Mouse (Mus musculus) liver, postnatal 0 days (tissue): ENCODE measurements around the gene Defb33. TPM values are rescaled to one million over a fixed set of nuclear protein-coding genes. Genes with fewer than 3 reads are reported as not detected.

Source experiments
- ATAC-seq: fragments of 200-750 bp; cut with Nextera tagmentation; 2 replicates; pipeline ENCODE4 v1.8.0; 2017; ENCODE audit warnings: mild to moderate bottlenecking, moderate library complexity
- DNase-seq: peaks from one replicate; pipeline ENCODE4 v3.0.0-alpha.2; 2016
- H3K27ac ChIP-seq: fragments of 300-500 bp; sonication (generic); 2 replicates; pipeline ENCODE4 v1.5.1; 2014; ENCODE audit warnings: antibody characterized with exemption, moderate library complexity, mild to moderate bottlenecking, low read depth
- H3K27me3 ChIP-seq: fragments of 300-500 bp; sonication (generic); 2 replicates; pipeline ENCODE4 v1.6.1; 2014; ENCODE audit warnings: low read length, control low read depth, mixed read lengths; ENCODE audit not compliant: insufficient read depth
- H3K36me3 ChIP-seq: fragments of 300-500 bp; sonication (generic); replicated peaks from 2 replicates; pipeline ENCODE4 v1.6.1; 2014; ENCODE audit warnings: mild to moderate bottlenecking, control low read depth, low read length, moderate library complexity, mixed read lengths; ENCODE audit not compliant: insufficient read depth
- H3K4me1 ChIP-seq: fragments of 300-500 bp; sonication (generic); 2 replicates; pipeline ENCODE4 v1.6.1; 2014; ENCODE audit warnings: antibody characterized with exemption, mild to moderate bottlenecking, control low read depth; ENCODE audit not compliant: insufficient read depth
- H3K4me2 ChIP-seq: fragments of 300-500 bp; sonication (generic); 2 replicates; pipeline ENCODE4 v1.6.1; 2014; ENCODE audit warnings: low read depth, mild to moderate bottlenecking, low read length, moderate library complexity, mixed read lengths
- H3K4me3 ChIP-seq: fragments of 300-500 bp; sonication (generic); 2 replicates; pipeline ENCODE4 v1.5.1; 2014; ENCODE audit warnings: low read depth, low read length
- H3K9ac ChIP-seq: fragments of 300-500 bp; sonication (generic); replicated peaks from 2 replicates; pipeline ENCODE4 v1.6.1; 2014; ENCODE audit warnings: mild to moderate bottlenecking, moderate library complexity
- H3K9me3 ChIP-seq: fragments of 300-500 bp; sonication (generic); 2 replicates; pipeline ENCODE4 v1.6.1; 2016; ENCODE audit warnings: mild to moderate bottlenecking, control low read depth, low read length, mixed read lengths
- CTCF ChIP-seq: sonication (generic); IDR thresholded peaks from 2 replicates; pipeline ENCODE4 v1.5.1; 2016; ENCODE audit warnings: antibody characterized with exemption, low read depth
- EP300 ChIP-seq: IDR thresholded peaks from 2 replicates; pipeline ENCODE4 v1.6.1; 2016; ENCODE audit warnings: antibody characterized with exemption, low read depth, mild to moderate bottlenecking
- WGBS: fragments of 180-500 bp; shearing (Covaris S2); extraction: QIAGEN DNeasy Blood & Tissue Kit; methylation state at CpG from one replicate; pipeline ENCODE4 v1.1.7; 2014; ENCODE audit not compliant: insufficient replicate concordance; 5-methylcytosine and 5-hydroxymethylcytosine counted together
- polyA plus RNA-seq: library from polyadenylated mRNA; unstranded; fragments of >200 nt; fragmentation: Nextera tagmentation; extraction: Ambion mirVana; gene quantifications from 2 replicates; pipeline ENCODE4 v1.2.1, GENCODE M21; 2015

The Defb33 gene
- polyA plus RNA-seq = not detected in 2 replicates

DNA sequence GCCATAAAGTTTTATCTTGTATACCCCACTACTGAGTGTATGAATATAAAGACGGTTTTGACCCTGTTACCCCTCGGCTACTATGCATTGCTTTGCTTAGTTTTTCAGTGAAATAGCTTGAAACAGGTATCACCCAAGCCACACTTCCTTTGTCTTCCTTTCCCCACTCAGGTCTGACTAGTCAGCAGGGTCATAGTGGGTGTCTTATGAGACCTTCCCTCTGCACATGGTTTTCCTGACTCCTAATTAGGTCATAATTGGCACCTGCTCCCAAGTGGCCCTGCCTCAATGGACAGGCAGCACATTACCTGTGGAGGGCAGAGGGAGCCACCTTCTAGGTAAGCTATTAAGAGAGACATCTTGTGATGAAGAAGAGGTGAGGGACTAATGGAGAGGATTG is at the start of gene Defb33:
Gene Defb33, plus strand, starts transcription at position 301 of the 400 bp plus-strand sequence.
- Histone ChIP-seq H3K27me3 (no peaks in the 10 kb centered on the region), H3K4me2 (no peak within 1 kb of the TSS), H3K9me3 (no peaks in the 10 kb centered on the region), H3K9ac (no peak within 1 kb of the TSS), H3K4me3 (no peak within 1 kb of the TSS), H3K27ac (no peak within 1 kb of the TSS), H3K36me3 (no peaks in the 10 kb centered on the region), H3K4me1 (no peaks in the 10 kb centered on the region)
- no peak for DNase-seq
- TF ChIP-seq EP300 = no peak
- TF ChIP-seq CTCF = no peak
- no peak for ATAC-seq
- 62% methylated on average over 2 of the region's 2 CpGs for WGBS

DNA sequence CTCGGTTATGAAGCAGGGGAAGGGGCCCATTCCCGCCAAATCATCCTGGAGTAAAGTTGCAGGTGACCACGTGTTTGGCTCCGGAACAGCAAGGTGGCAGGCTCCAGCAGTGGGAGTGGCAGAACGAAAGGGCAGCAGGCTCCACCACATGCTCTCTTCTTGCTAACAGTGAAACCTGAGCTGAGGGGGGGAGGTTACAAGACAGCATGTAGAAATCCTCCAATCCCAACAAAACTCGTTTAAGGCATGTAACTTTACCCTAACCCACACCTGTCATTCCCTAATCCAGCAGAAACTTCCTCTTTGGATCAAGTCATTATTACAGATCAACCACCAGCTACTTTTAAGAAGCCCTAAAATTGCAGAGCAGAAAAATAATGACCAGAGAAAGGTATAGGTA is 17.9 kb upstream of the Defb33 start:
- Histone ChIP-seq H3K4me1 (no peaks in the 10 kb centered on the region), H3K9me3 (no peaks in the 10 kb centered on the region), H3K27me3 (no peaks in the 10 kb centered on the region), H3K36me3 (no peaks in the 10 kb centered on the region), H3K27ac (no peak overlapping the region), H3K4me3 (no peak overlapping the region), H3K4me2 (no peak overlapping the region), H3K9ac (no peak overlapping the region)
- WGBS = 35% methylated on average over 6 of the region's 6 CpGs
- ATAC-seq = no peak
- TF ChIP-seq CTCF (no peak), EP300 (no peak)
- DNase-seq = no peak

DNA sequence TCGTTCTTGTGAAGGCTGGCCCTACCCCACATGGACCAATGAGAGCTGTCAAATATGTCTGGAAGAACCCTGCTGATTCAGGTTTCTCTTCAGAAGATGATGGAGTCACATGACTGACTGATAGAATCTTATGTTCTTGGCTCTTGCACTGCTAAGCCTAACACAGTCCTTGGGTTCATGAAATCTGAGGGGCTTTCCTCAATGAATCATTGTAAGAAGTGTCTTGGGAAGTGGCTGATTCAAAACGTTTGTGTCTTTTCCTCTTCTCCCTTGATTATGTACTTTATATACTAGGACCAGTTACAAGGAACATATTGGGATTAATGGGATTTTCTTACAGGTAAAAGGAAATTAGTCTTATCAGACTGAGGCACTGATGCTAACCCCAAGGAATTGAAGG is 10.1 kb downstream of the Defb33 start, which contains the start of gene Gm15056:
Gene Gm15056, minus strand, starts transcription at position 101 of the 400 bp plus-strand sequence.
- no peak for DNase-seq
- H3K36me3 ChIP-seq = no peaks in the 10 kb centered on the region
- no peaks in the 10 kb centered on the region for H3K27me3 ChIP-seq
- no peaks in the 10 kb centered on the region for H3K4me1 ChIP-seq
- H3K4me2 ChIP-seq = no peak within 1 kb of the TSS
- TF ChIP-seq CTCF (no peak), EP300 (no peak)
- H3K27ac ChIP-seq = no peak within 1 kb of the TSS
- H3K4me3 ChIP-seq = no peak within 1 kb of the TSS
- no peak for ATAC-seq
- WGBS = 30% methylated on average over 2 of the region's 2 CpGs
- peaks cover 2% of the 10 kb centered on the region; the same call in 1 of the 2 replicates for H3K9me3 ChIP-seq
- no peak within 1 kb of the TSS for H3K9ac ChIP-seq

DNA sequence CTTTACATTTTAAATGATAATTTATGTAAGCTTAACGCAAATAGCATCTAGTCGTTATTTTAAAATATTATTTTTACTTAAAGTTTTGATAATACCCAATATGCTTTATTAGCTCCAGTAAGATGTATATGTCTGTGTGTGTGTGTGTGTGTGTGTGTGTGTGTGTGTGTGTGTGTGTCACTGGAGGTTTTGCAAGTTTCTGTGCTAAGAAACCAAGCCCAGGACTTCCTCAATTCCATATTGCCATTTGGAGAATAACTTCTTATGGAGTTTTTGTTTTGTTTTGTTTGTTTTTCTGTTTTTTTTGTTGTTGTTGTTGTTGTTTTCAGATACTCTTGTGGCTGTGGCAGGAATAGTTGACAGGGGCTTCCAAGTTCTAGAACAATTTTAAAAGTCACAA is 14.7 kb downstream of the Defb33 start:
- DNase-seq = no peak
- Histone ChIP-seq H3K4me3 (no peak overlapping the region), H3K4me2 (no peak overlapping the region), H3K4me1 (no peaks in the 10 kb centered on the region), H3K27me3 (no peaks in the 10 kb centered on the region), H3K9ac (no peak overlapping the region), H3K36me3 (no peaks in the 10 kb centered on the region), H3K9me3 (no peaks in the 10 kb centered on the region; the same call in 1 of the 2 replicates), H3K27ac (no peak overlapping the region)
- WGBS = 84% methylated on average over 2 of the region's 2 CpGs
- ATAC-seq = no peak
- no peak for TF ChIP-seq EP300
- no peak for TF ChIP-seq CTCF

DNA sequence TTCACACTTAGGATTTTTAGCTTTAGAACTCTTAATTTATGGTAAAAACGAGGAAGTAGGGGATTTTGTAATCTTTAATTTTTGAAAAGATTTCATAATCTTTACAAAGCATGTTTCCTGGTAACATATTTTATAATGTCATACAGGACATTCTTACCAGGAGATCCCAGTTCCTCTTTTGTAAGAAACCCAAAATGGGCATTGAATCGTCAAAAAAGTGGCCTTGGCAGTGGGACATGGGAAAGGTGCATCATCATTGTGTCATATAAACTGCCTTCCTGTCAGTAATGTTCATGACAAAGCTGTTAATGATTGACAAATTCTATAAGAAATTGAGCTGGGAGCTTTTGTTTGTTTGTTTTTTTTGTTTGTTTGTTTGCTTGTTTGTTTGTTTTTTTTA is 15.8 kb downstream of the Defb33 start:
- 39% methylated on average over 2 of the region's 2 CpGs for WGBS
- TF ChIP-seq EP300 (no peak), CTCF (no peak)
- ATAC-seq (no peak), DNase-seq (no peak)
- no peaks in the 10 kb centered on the region for H3K36me3 ChIP-seq
- no peak overlapping the region for H3K27ac ChIP-seq
- H3K4me2 ChIP-seq = no peak overlapping the region
- no peaks in the 10 kb centered on the region for H3K4me1 ChIP-seq
- H3K9ac ChIP-seq = no peak overlapping the region
- no peaks in the 10 kb centered on the region for H3K27me3 ChIP-seq
- no peak overlapping the region for H3K4me3 ChIP-seq
- H3K9me3 ChIP-seq = no peaks in the 10 kb centered on the region; the same call in 1 of the 2 replicates

DNA sequence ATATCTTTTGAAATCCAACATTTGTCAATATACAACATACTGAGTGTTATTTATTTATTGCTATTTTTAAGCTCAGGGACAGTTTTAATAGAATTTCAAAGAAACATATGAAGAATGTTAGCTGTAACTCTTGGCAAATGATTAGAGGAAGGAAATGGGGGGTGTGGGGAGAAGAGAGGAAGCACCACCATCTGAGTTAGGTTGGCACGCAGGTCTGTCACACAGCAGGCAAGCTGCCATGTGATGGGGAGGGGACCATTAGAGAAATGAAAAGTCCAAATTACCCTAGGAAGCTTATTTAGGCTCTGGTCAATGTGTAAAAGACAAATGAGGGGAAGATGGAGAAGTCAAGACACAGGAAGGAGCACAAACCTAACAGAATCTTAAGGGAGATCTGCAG is 19.8 kb downstream of the Defb33 start:
- no peak for ATAC-seq
- DNase-seq = no peak
- Histone ChIP-seq H3K4me3 (no peak overlapping the region), H3K27me3 (no peaks in the 10 kb centered on the region), H3K4me1 (no peaks in the 10 kb centered on the region), H3K9ac (no peak overlapping the region), H3K4me2 (no peak overlapping the region), H3K9me3 (no peaks in the 10 kb centered on the region; the same call in 1 of the 2 replicates), H3K36me3 (no peaks in the 10 kb centered on the region), H3K27ac (no peak overlapping the region)
- TF ChIP-seq CTCF (no peak), EP300 (no peak)
- WGBS = 57% methylated on average over 1 of the region's 1 CpGs

DNA sequence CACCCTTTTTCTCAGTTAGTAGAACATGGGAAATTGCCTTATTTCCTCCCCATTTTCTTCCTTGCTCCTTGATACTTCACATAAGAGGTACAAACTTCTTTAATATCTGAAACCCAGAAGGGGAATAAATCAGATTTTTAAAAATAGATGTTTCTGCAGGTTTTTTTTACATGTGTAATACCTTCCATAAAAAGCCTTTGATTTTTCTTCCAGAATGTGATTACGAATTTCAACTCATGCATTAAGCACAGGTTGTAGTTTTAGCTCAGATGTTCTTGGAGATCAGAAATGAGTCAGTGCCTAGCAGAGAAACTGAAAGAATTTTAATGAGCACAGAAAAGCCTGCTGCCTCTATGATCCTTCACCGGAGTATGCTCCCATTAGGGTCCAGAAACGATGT is 29.5 kb downstream of the Defb33 start, which contains the start of gene Gm6040:
Gene Gm6040, minus strand, starts transcription at position 101 of the 400 bp plus-strand sequence.
- Histone ChIP-seq H3K4me3 (no peak within 1 kb of the TSS), H3K27ac (no peak within 1 kb of the TSS), H3K36me3 (no peaks in the 10 kb centered on the region), H3K4me2 (no peak within 1 kb of the TSS), H3K9me3 (no peaks in the 10 kb centered on the region), H3K9ac (no peak within 1 kb of the TSS), H3K27me3 (no peaks in the 10 kb centered on the region), H3K4me1 (no peaks in the 10 kb centered on the region)
- DNase-seq (no peak), ATAC-seq (no peak)
- TF ChIP-seq CTCF = no peak
- no peak for TF ChIP-seq EP300
- WGBS = 71% methylated on average over 3 of the region's 3 CpGs
